Mouse (Mus musculus) thymus, adult 2 months (tissue): ENCODE measurements around the gene Tmem184a. TPM values are rescaled to one million over a fixed set of nuclear protein-coding genes. Genes with fewer than 3 reads are reported as not detected.

Source experiments
- DNase-seq: peaks from one replicate; pipeline ENCODE4 v3.0.0; 2021
- H3K27ac ChIP-seq: fragments of 200-500 bp; 2 replicates; pipeline ENCODE4 v1.5.1; 2012; ENCODE audit warnings: low read length, control low read depth; ENCODE audit not compliant: control insufficient read depth, insufficient read depth
- H3K27me3 ChIP-seq: fragments of 200-500 bp; 2 replicates; pipeline ENCODE4 v1.6.1; 2012; ENCODE audit warnings: mild to moderate bottlenecking, low read length, moderate library complexity, mixed read lengths; ENCODE audit not compliant: control insufficient read depth, insufficient read depth
- H3K36me3 ChIP-seq: fragments of 200-500 bp; 2 replicates; pipeline ENCODE4 v1.6.1; 2012; ENCODE audit warnings: mild to moderate bottlenecking, low read length, moderate library complexity; ENCODE audit not compliant: control insufficient read depth, insufficient read depth
- H3K4me1 ChIP-seq: fragments of 200-500 bp; replicated peaks from 2 replicates; pipeline ENCODE4 v1.6.1; 2012; ENCODE audit warnings: low read length; ENCODE audit not compliant: control insufficient read depth, insufficient read depth
- H3K4me3 ChIP-seq: fragments of 200-500 bp; 2 replicates; pipeline ENCODE4 v1.5.1; 2012; ENCODE audit warnings: mild to moderate bottlenecking, low read length, control low read depth, moderate library complexity; ENCODE audit not compliant: control insufficient read depth, insufficient read depth
- CTCF ChIP-seq: fragments of 200-500 bp; IDR thresholded peaks from 2 replicates; pipeline ENCODE4 v1.5.1; 2012; ENCODE audit warnings: mild to moderate bottlenecking, control low read depth, low read length, moderate library complexity, borderline replicate concordance; ENCODE audit not compliant: control insufficient read depth, poor library complexity, insufficient read depth; ENCODE audit errors: extremely low read depth
- POLR2A ChIP-seq: fragments of 200-500 bp; IDR thresholded peaks from 2 replicates; pipeline ENCODE4 v1.6.1; 2012; ENCODE audit warnings: mild to moderate bottlenecking, low read length, control low read depth, moderate library complexity; ENCODE audit not compliant: control insufficient read depth, poor library complexity, insufficient read depth; ENCODE audit errors: extremely low read depth
- WGBS: fragments of 180-500 bp; shearing (Covaris S2); methylation state at CpG from one replicate; pipeline ENCODE4 v1.1.7; 2018; 5-methylcytosine and 5-hydroxymethylcytosine counted together
- polyA plus RNA-seq: library from polyadenylated mRNA; depleted of rRNA; stranded (reverse); fragments of >200 nt; gene quantifications from 2 replicates; pipeline ENCODE4 v1.2.3, GENCODE M21; 2012; rRNA removed

Gene Tmem184a
- 6.1 and 7.6 TPM in 2 replicates for polyA plus RNA-seq

- Histone ChIP-seq H3K36me3 (0 out of 2 replicates have a peak, but pooled peaks cover 9% of the 10 kb centered on the region), H3K4me3 (no peak within 1 kb of the TSS), H3K27ac (no peak within 1 kb of the TSS), H3K4me1 (no peaks in the 10 kb centered on the region), H3K27me3 (no peaks in the 10 kb centered on the region)
- no peak for DNase-seq
- WGBS: 91% methylated on average over 9 of the region's 9 CpGs
- no peak for TF ChIP-seq POLR2A
- no peak for TF ChIP-seq CTCF
Observed at GRCm38 (mm10) chr5:139819538-139820181, at the start of gene Tmem184a. Tmem184a (minus strand) TSS chr5:139819917.

DNA sequence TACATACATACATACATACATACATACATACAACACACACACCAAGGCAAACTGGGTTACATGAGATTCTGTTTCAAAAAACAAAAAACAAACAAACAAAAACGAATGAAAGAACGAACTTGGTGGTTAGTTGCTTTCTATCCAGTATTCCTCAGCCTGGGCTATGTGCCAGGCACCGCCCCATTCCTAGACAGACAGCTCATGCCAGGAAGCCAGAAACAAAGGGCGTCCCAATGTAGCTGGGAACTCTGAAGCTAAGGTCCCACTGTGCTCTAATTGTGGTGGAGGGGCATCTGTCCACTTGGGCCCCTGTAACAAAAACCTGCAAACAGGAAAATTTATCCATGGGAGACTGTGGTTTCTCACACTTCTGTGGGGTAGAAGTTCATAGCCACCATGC lies 43.0 kb upstream of the Tmem184a start:
- no peak for DNase-seq
- H3K36me3 ChIP-seq: no peaks in the 10 kb centered on the region

GRCm38 (mm10) chr5:139860328-139861104 lies 40.8 kb upstream of the Tmem184a start:
- H3K27ac ChIP-seq: no peak overlapping the region
- H3K36me3 ChIP-seq: no peaks in the 10 kb centered on the region
- 69% methylated on average over 15 of the region's 15 CpGs for WGBS
- no peaks in the 10 kb centered on the region for H3K27me3 ChIP-seq
- no peaks in the 10 kb centered on the region for H3K4me1 ChIP-seq
- TF ChIP-seq CTCF: no peak
- no peak for TF ChIP-seq POLR2A
- no peak for DNase-seq
- no peak overlapping the region for H3K4me3 ChIP-seq

More for the DNA sequence above, 43.0 kb upstream of the Tmem184a start:
- Histone ChIP-seq H3K27me3 (no peaks in the 10 kb centered on the region), H3K4me1 (no peaks in the 10 kb centered on the region), H3K4me3 (no peak overlapping the region), H3K27ac (no peak overlapping the region)
- TF ChIP-seq POLR2A (no peak), CTCF (no peak)
- WGBS: 49% methylated on average over 4 of the region's 4 CpGs

GRCm38 (mm10) chr5:139849626-139850320 lies 30.1 kb upstream of the Tmem184a start:
- no peak for DNase-seq
- no peak overlapping the region for H3K4me3 ChIP-seq
- H3K36me3 ChIP-seq: no peaks in the 10 kb centered on the region
- no peaks in the 10 kb centered on the region for H3K27me3 ChIP-seq
- TF ChIP-seq CTCF (no peak), POLR2A (no peak)
- no peak overlapping the region for H3K27ac ChIP-seq
- no peaks in the 10 kb centered on the region; the same call in 1 of the 2 replicates for H3K4me1 ChIP-seq
- 92% methylated on average over 12 of the region's 12 CpGs for WGBS

DNA sequence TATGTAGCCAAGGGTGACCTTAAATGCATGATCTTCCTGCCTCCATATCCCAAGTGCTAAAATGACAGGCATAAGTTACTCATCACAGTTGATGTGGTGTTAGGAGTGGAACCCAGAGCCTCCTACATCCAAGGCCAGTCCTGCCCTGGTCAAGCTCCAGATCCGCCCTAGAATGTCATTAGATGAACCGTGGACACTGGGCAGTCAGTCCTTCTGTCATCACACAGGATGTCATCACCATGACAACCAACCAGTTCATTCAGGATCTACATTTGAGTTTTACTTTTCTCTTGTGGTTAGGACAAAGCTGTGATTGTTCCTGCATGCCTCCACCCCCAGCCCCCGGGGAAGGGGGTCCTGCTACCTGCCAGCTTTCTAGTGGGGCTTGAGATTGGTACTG lies 19.4 kb upstream of the Tmem184a start:
- Histone ChIP-seq H3K36me3 (no peaks in the 10 kb centered on the region), H3K4me3 (no peak overlapping the region), H3K4me1 (peaks cover 12% of the 10 kb centered on the region), H3K27me3 (no peaks in the 10 kb centered on the region), H3K27ac (no peak overlapping the region)
- TF ChIP-seq CTCF (no peak), POLR2A (no peak)
- WGBS: 36% methylated on average over 3 of the region's 3 CpGs
- DNase-seq: no peak

DNA sequence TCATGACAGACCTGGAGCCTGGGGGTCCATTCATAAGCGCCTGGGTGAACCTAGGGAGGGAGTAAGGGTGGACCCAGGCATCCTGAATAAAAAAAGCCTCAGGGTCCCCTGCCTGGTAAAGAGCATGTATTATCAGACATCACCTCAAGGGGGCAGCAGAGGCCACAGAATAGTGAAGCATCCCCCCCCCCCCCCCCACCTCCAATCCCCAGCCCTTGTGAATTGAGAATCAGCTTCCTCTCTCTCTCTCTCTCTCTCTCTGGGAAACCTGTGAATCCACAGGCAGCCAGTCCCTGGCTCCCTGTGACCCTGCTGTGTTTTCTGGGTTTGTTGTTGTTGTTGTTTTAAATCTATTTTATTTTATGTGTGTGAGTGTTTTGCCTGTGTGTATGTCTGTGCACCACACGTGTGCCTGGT lies 18.8 kb upstream of the Tmem184a start:
- no peak for TF ChIP-seq POLR2A
- no peak for TF ChIP-seq CTCF
- Histone ChIP-seq H3K27me3 (no peaks in the 10 kb centered on the region), H3K27ac (no peak overlapping the region), H3K4me3 (no peak overlapping the region), H3K36me3 (no peaks in the 10 kb centered on the region), H3K4me1 (peaks cover 12% of the 10 kb centered on the region)
- peak; percentile 72 for DNase-seq
- 31% methylated on average over 2 of the region's 2 CpGs for WGBS
